Mouse (Mus musculus): ENCODE measurements around the gene Usp18. TPM values are rescaled to one million over a fixed set of nuclear protein-coding genes. Genes with fewer than 3 reads are reported as not detected.

Gene Usp18
- polyA plus RNA-seq, 1 experiment = 9.7 TPM

DNA sequence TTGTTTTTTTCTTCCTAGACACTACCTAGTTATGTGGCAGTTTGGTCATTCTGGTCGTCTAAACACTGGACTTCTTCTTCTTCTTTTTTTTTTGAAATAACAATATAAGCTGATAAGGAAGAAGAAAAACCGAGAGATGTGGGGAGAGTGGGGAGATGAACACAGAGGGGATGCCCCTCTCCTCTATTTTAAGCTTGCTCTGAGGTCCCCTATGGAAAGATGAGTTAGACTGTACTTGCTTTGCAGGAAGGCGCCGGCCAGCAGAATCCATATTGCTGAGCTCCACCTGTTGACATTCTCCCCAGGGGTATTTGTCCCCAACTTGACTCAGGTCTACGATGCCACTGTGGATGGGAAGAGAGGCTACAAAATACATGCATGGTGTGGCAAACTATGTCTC is 21.6 kb upstream of the Usp18 start:
- H3K4me1 ChIP-seq (ENCODE audit: control insufficient read depth, insufficient read depth, low read length) = 0 out of 2 replicates have a peak, but pooled peaks cover 2% of the 10 kb centered on the region
- H3K4me3 ChIP-seq (ENCODE audit: insufficient read depth, low read depth, low read length) = no peak overlapping the region
- no peaks in the 10 kb centered on the region for H3K27me3 ChIP-seq (replicated peaks; ENCODE audit: control insufficient read depth, insufficient read depth, low read length)
- DNase-seq = no peak
- 85% methylated on average over 5 of the region's 5 CpGs for WGBS
- TF ChIP-seq POLR2A (IDR thresholded peaks at IDR 0.05; ENCODE audit: low read depth, low read length) (no peak), CTCF (conservative IDR thresholded peaks at IDR 0.05; ENCODE audit: insufficient read depth, insufficient read length, low read depth, low read length) (no peak)
- H3K27ac ChIP-seq (ENCODE audit: insufficient read depth, low read depth, low read length) = no peak overlapping the region
- no peaks in the 10 kb centered on the region for H3K36me3 ChIP-seq (ENCODE audit: control insufficient read depth, insufficient read depth, low read length)

DNA sequence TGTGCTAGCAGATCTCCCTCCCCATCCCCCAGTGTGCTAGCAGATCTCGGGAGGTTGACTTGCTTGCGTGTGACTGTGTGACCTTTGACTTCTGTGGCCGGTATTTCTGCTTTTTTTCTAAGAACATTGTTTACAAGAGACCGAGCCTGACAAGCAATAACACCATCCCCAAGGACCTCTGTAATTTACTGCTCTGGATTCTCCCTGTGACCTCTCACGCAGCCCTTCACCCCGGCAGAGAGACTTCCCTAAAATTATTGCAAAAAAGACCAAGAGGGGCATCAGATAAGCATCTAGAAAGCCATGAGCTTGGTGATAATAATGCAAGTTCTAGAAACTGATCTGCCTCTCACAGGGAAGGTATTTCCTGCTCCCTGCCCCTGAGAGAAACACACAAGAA is 20.7 kb upstream of the Usp18 start:
- DNase-seq = peak; percentile 73
- no peak for TF ChIP-seq CTCF (conservative IDR thresholded peaks at IDR 0.05; ENCODE audit: insufficient read depth, insufficient read length, low read depth, low read length)
- no peaks in the 10 kb centered on the region for H3K27me3 ChIP-seq (replicated peaks; ENCODE audit: control insufficient read depth, insufficient read depth, low read length)
- H3K4me3 ChIP-seq (ENCODE audit: insufficient read depth, low read depth, low read length) = no peak overlapping the region
- 18% methylated on average over 6 of the region's 6 CpGs for WGBS
- no peak overlapping the region for H3K27ac ChIP-seq (ENCODE audit: insufficient read depth, low read depth, low read length)
- H3K4me1 ChIP-seq (ENCODE audit: control insufficient read depth, insufficient read depth, low read length) = 0 out of 2 replicates have a peak, but pooled peaks cover 2% of the 10 kb centered on the region
- no peaks in the 10 kb centered on the region for H3K36me3 ChIP-seq (ENCODE audit: control insufficient read depth, insufficient read depth, low read length)

DNA sequence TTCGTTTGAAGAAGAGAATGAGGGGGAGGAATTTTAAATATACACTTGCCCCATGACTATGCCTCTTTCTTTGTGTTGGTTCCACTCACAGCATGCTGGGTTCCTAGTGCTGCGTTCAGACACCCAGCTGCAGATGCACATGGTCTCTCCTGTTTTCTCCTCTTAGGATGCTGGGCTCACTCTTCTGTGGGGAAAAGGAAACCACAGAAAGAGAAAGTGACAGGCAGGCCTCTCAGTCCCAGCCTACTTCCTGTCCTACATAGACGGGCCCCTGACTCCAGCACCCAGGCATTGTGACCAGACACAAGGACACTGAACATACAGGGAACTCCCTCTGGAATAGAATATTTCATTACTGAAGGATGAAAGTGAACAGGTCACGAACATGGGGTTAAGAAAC is 19.7 kb upstream of the Usp18 start:
- H3K36me3 ChIP-seq (ENCODE audit: control insufficient read depth, insufficient read depth, low read length) = no peaks in the 10 kb centered on the region
- 58% methylated on average over 4 of the region's 4 CpGs for WGBS
- no peak overlapping the region for H3K4me3 ChIP-seq (ENCODE audit: insufficient read depth, low read depth, low read length)
- TF ChIP-seq POLR2A (IDR thresholded peaks at IDR 0.05; ENCODE audit: low read depth, low read length) (no peak), CTCF (conservative IDR thresholded peaks at IDR 0.05; ENCODE audit: insufficient read depth, insufficient read length, low read depth, low read length) (no peak)
- no peaks in the 10 kb centered on the region for H3K27me3 ChIP-seq (replicated peaks; ENCODE audit: control insufficient read depth, insufficient read depth, low read length)
- DNase-seq = no peak
- no peak overlapping the region for H3K27ac ChIP-seq (ENCODE audit: insufficient read depth, low read depth, low read length)
- 0 out of 2 replicates have a peak, but pooled peaks cover 2% of the 10 kb centered on the region for H3K4me1 ChIP-seq (ENCODE audit: control insufficient read depth, insufficient read depth, low read length)

- Histone ChIP-seq H3K4me3 (ENCODE audit: insufficient read depth, low read depth, low read length) (no peak overlapping the region), H3K4me1 (ENCODE audit: control insufficient read depth, insufficient read depth, low read length) (0 out of 2 replicates have a peak, but pooled peaks cover 2% of the 10 kb centered on the region), H3K27me3 (replicated peaks; ENCODE audit: control insufficient read depth, insufficient read depth, low read length) (no peaks in the 10 kb centered on the region), H3K36me3 (ENCODE audit: control insufficient read depth, insufficient read depth, low read length) (no peaks in the 10 kb centered on the region), H3K27ac (ENCODE audit: insufficient read depth, low read depth, low read length) (no peak overlapping the region)
- no peak for DNase-seq
- TF ChIP-seq CTCF (conservative IDR thresholded peaks at IDR 0.05; ENCODE audit: insufficient read depth, insufficient read length, low read depth, low read length) = no peak
- TF ChIP-seq POLR2A (IDR thresholded peaks at IDR 0.05; ENCODE audit: low read depth, low read length) = no peak
- 48% methylated on average over 2 of the region's 2 CpGs for WGBS
Measured at GRCm38 (mm10) chr6:121226744-121227143, 19.0 kb upstream of the Usp18 start.

- H3K27me3 ChIP-seq (replicated peaks; ENCODE audit: control insufficient read depth, insufficient read depth, low read length) = no peaks in the 10 kb centered on the region
- no peaks in the 10 kb centered on the region for H3K36me3 ChIP-seq (ENCODE audit: control insufficient read depth, insufficient read depth, low read length)
- H3K4me3 ChIP-seq (ENCODE audit: insufficient read depth, low read depth, low read length) = no peak overlapping the region
- no peak for DNase-seq
- TF ChIP-seq CTCF (conservative IDR thresholded peaks at IDR 0.05; ENCODE audit: insufficient read depth, insufficient read length, low read depth, low read length) = no peak
- no peak for TF ChIP-seq POLR2A (IDR thresholded peaks at IDR 0.05; ENCODE audit: low read depth, low read length)
- 78% methylated on average over 8 of the region's 8 CpGs for WGBS
- 0 out of 2 replicates have a peak, but pooled peaks cover 2% of the 10 kb centered on the region for H3K4me1 ChIP-seq (ENCODE audit: control insufficient read depth, insufficient read depth, low read length)
- no peak overlapping the region for H3K27ac ChIP-seq (ENCODE audit: insufficient read depth, low read depth, low read length)
Measured at GRCm38 (mm10) chr6:121228421-121228820, 17.3 kb upstream of the Usp18 start.

DNA sequence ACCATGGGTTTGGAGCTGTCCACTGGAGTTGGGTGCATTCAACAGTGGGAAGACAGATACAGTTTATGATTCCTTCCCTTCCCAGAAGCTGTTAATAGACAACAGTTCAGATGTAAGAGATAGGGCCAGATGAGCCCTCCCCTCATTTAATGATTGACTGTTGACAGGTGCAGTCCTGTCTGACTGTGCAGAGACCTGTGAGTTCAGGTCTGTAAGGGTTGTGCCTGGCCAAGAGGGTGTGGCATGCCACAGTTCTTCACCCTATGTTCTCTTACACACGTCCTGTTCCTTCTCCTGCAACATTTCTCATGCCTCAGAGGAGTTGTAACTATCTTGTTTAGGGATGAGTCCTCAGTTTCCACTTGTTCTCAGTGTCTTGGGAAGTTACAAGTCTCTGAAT is 13.1 kb upstream of the Usp18 start:
- WGBS = 40% methylated on average over 1 of the region's 1 CpGs
- no peak overlapping the region for H3K27ac ChIP-seq (ENCODE audit: insufficient read depth, low read depth, low read length)
- TF ChIP-seq POLR2A (IDR thresholded peaks at IDR 0.05; ENCODE audit: low read depth, low read length) (no peak), CTCF (conservative IDR thresholded peaks at IDR 0.05; ENCODE audit: insufficient read depth, insufficient read length, low read depth, low read length) (no peak)
- no peaks in the 10 kb centered on the region for H3K27me3 ChIP-seq (replicated peaks; ENCODE audit: control insufficient read depth, insufficient read depth, low read length)
- no peak overlapping the region for H3K4me3 ChIP-seq (ENCODE audit: insufficient read depth, low read depth, low read length)
- DNase-seq = no peak
- no peaks in the 10 kb centered on the region for H3K36me3 ChIP-seq (ENCODE audit: control insufficient read depth, insufficient read depth, low read length)
- H3K4me1 ChIP-seq (ENCODE audit: control insufficient read depth, insufficient read depth, low read length) = no peaks in the 10 kb centered on the region

- 90% methylated on average over 2 of the region's 2 CpGs for WGBS
- no peak for DNase-seq
- H3K27ac ChIP-seq (ENCODE audit: insufficient read depth, low read depth, low read length) = no peak overlapping the region
- no peaks in the 10 kb centered on the region for H3K4me1 ChIP-seq (ENCODE audit: control insufficient read depth, insufficient read depth, low read length)
- H3K4me3 ChIP-seq (ENCODE audit: insufficient read depth, low read depth, low read length) = no peak overlapping the region
- no peaks in the 10 kb centered on the region for H3K36me3 ChIP-seq (ENCODE audit: control insufficient read depth, insufficient read depth, low read length)
- no peak for TF ChIP-seq POLR2A (IDR thresholded peaks at IDR 0.05; ENCODE audit: low read depth, low read length)
- no peak for TF ChIP-seq CTCF (conservative IDR thresholded peaks at IDR 0.05; ENCODE audit: insufficient read depth, insufficient read length, low read depth, low read length)
- H3K27me3 ChIP-seq (replicated peaks; ENCODE audit: control insufficient read depth, insufficient read depth, low read length) = no peaks in the 10 kb centered on the region
Measured at GRCm38 (mm10) chr6:121236386-121236785, 9.3 kb upstream of the Usp18 start.

Measured in kidney, adult 2 months (tissue).